Mouse (Mus musculus) gastrocnemius, adult 8-10 months (tissue): Measurements from ENCODE around the gene Trabd. TPM values are rescaled to one million over a fixed set of nuclear protein-coding genes. Genes with fewer than 3 reads are reported as not detected.

Experiments used
- DNase-seq, 2 experiments: peaks; one replicate each; pipeline ENCODE4 v3.0.0; 2022; ENCODE audit warnings: low spot score in 2 of 2
- total RNA-seq, 4 experiments: library from RNA; stranded (reverse); gene quantifications; 2 replicates each; pipeline ENCODE4 v1.2.4; 2022

Trabd gene
- total RNA-seq = 10 to 100 TPM; 31.9 to 40.9 (median 33.1) TPM

GRCm38 (mm10) chr15:89074613-89075477 is at the start of gene Trabd:
Gene Trabd (plus strand): TSS chr15:89075124.
- no peak for DNase-seq

GRCm38 (mm10) chr15:89044381-89044780 is 30.5 kb upstream of the Trabd start:
- DNase-seq = no peak

GRCm38 (mm10) chr15:89046356-89046755 is 28.6 kb upstream of the Trabd start:
- no peak for DNase-seq

GRCm38 (mm10) chr15:89054666-89055065 is 20.3 kb upstream of the Trabd start:
- DNase-seq = no peak

GRCm38 (mm10) chr15:89058736-89059135 is 16.2 kb upstream of the Trabd start:
- DNase-seq = no peak

GRCm38 (mm10) chr15:89059161-89059931 is 15.6 kb upstream of the Trabd start, which contains the start of gene Panx2:
Gene Panx2 (plus strand): TSS chr15:89059734.
- DNase-seq = no peak

GRCm38 (mm10) chr15:89060032-89060681 is 14.8 kb upstream of the Trabd start:
- no peak for DNase-seq

- no peak for DNase-seq
Observed at GRCm38 (mm10) chr15:89060811-89061460, 14.0 kb upstream of the Trabd start.

GRCm38 (mm10) chr15:89061761-89062517 is 13.0 kb upstream of the Trabd start:
- no peak for DNase-seq

- no peak for DNase-seq
Observed at GRCm38 (mm10) chr15:89062518-89062910, 12.4 kb upstream of the Trabd start.

- DNase-seq = no peak
Observed at GRCm38 (mm10) chr15:89063001-89063400, 11.9 kb upstream of the Trabd start.

- no peak for DNase-seq
Observed at GRCm38 (mm10) chr15:89063536-89063935, 11.4 kb upstream of the Trabd start.

- DNase-seq = no peak
Observed at GRCm38 (mm10) chr15:89064891-89065290, 10.0 kb upstream of the Trabd start.

- no peak for DNase-seq
Observed at GRCm38 (mm10) chr15:89067609-89068008, 7.3 kb upstream of the Trabd start.

- no peak for DNase-seq
Observed at GRCm38 (mm10) chr15:89068226-89068625, 6.7 kb upstream of the Trabd start.

GRCm38 (mm10) chr15:89069336-89069840 is 5.5 kb upstream of the Trabd start:
- no peak for DNase-seq

GRCm38 (mm10) chr15:89070606-89071005 is 4.3 kb upstream of the Trabd start:
- no peak for DNase-seq

- no peak for DNase-seq
Observed at GRCm38 (mm10) chr15:89073993-89074603, 826 bp upstream of the Trabd start.

GRCm38 (mm10) chr15:89075478-89076147 is 689 bp downstream of the Trabd start:
- DNase-seq = peak; percentile 77 to 81
